Mouse (Mus musculus): ENCODE results near the gene Zbtb26. TPM values are rescaled to one million over a fixed set of nuclear protein-coding genes. Genes with fewer than 3 reads are reported as not detected.

The Zbtb26 gene
- 5.0 TPM for polyA plus RNA-seq (2014; fragmentation: Illumina TruSeq; extraction: RNeasy Lipid Tissue Mini Kit (QIAGEN cat#74804); ENCODE audit: low read depth, low replicate concordance)

GRCm38 (mm10) chr2:37442611-37443591, at the start of gene Zbtb26, which contains the start of the genes Zbtb6 and Rabgap1:
Zbtb26 (minus strand) TSS chr2:37443135.
Zbtb6 (minus strand) TSS chr2:37443171.
Rabgap1 (plus strand) TSS chr2:37443279.

GRCm38 (mm10) chr2:37422306-37423304, 20.3 kb downstream of the Zbtb26 start, which contains the start of gene Rc3h2:
Rc3h2 (minus strand) TSS chr2:37422903.

Other genes with a start within 250 kb of the Zbtb26 start
- gene Olfr366, start 231.6 kb downstream of the Zbtb26 start, polyA plus RNA-seq (2014; fragmentation: Illumina TruSeq; extraction: RNeasy Lipid Tissue Mini Kit (QIAGEN cat#74804); ENCODE audit: low read depth, low replicate concordance): not detected
- gene Olfr368, start 116.6 kb downstream of the Zbtb26 start, polyA plus RNA-seq (2014; fragmentation: Illumina TruSeq; extraction: RNeasy Lipid Tissue Mini Kit (QIAGEN cat#74804); ENCODE audit: low read depth, low replicate concordance): not detected
- gene Pdcl, start 83.8 kb downstream of the Zbtb26 start, polyA plus RNA-seq (2014; fragmentation: Illumina TruSeq; extraction: RNeasy Lipid Tissue Mini Kit (QIAGEN cat#74804); ENCODE audit: low read depth, low replicate concordance): 26.6 TPM
- gene Rc3h2, start 20.2 kb downstream of the Zbtb26 start, polyA plus RNA-seq (2014; fragmentation: Illumina TruSeq; extraction: RNeasy Lipid Tissue Mini Kit (QIAGEN cat#74804); ENCODE audit: low read depth, low replicate concordance): 9.9 TPM
- gene Zbtb6, start within 50 bp of the Zbtb26 start, polyA plus RNA-seq (2014; fragmentation: Illumina TruSeq; extraction: RNeasy Lipid Tissue Mini Kit (QIAGEN cat#74804); ENCODE audit: low read depth, low replicate concordance): 7.8 TPM
- gene Rabgap1, start 144 bp upstream of the Zbtb26 start, polyA plus RNA-seq (2014; fragmentation: Illumina TruSeq; extraction: RNeasy Lipid Tissue Mini Kit (QIAGEN cat#74804); ENCODE audit: low read depth, low replicate concordance): 29.3 TPM
- 0.26 TPM for gene Gpr21, start 73.2 kb upstream of the Zbtb26 start, polyA plus RNA-seq (2014; fragmentation: Illumina TruSeq; extraction: RNeasy Lipid Tissue Mini Kit (QIAGEN cat#74804); ENCODE audit: low read depth, low replicate concordance)